Mouse (Mus musculus) MEL (cell line): ENCODE data around the gene Pcsk5. TPM values are rescaled to one million over a fixed set of nuclear protein-coding genes. Genes with fewer than 3 reads are reported as not detected.
A peak's percentile ranks its signal among the peaks of the same experiment; 100 is the strongest.

Experiments used
- DNase-seq: peaks from one replicate; pipeline ENCODE4 v3.0.0; 2011; ENCODE audit warnings: low read depth, low spot score
- H3K27ac ChIP-seq: 2 replicates; pipeline ENCODE4 v1.5.1; 2012; ENCODE audit warnings: low read depth, mild to moderate bottlenecking, control low read depth, low read length, moderate library complexity; ENCODE audit not compliant: control insufficient read depth
- H3K27me3 ChIP-seq, 2 experiments: fragments of 150-350 bp in 1 of 2; sonication (generic) in 1 of 2; 2 replicates each; pipeline ENCODE4 v1.6.1; 2012; ENCODE audit warnings: low read length in 2 of 2, mild to moderate bottlenecking in 2 of 2, improper control_type of control experiment in 1 of 2, moderate library complexity in 1 of 2; ENCODE audit not compliant: insufficient read depth in 2 of 2, control insufficient read depth in 1 of 2
- H3K36me3 ChIP-seq, 2 experiments: 2 replicates each; pipeline ENCODE4 v1.6.1; 2012 to 2014; ENCODE audit warnings: low read length in 2 of 2, improper control_type of control experiment in 1 of 2, inconsistent platforms in 1 of 2, mild to moderate bottlenecking in 1 of 2; ENCODE audit not compliant: insufficient read depth in 2 of 2, control insufficient read depth in 1 of 2
- H3K4me1 ChIP-seq, 2 experiments: fragments of 150-350 bp in 1 of 2; sonication (generic) in 1 of 2; 2 replicates each; pipeline ENCODE4 v1.6.1; 2012; ENCODE audit warnings: low read length in 2 of 2, improper control_type of control experiment in 1 of 2, mild to moderate bottlenecking in 1 of 2; ENCODE audit not compliant: insufficient read depth in 2 of 2, control insufficient read depth in 1 of 2
- H3K4me3 ChIP-seq, 2 experiments: fragments of 150-350 bp in 1 of 2; sonication (generic) in 1 of 2; 2 replicates each; pipeline ENCODE4 v1.5.1; 2012; ENCODE audit warnings: low read depth in 2 of 2, low read length in 2 of 2, mild to moderate bottlenecking in 2 of 2, moderate library complexity in 2 of 2, control low read depth in 1 of 2, improper control_type of control experiment in 1 of 2; ENCODE audit not compliant: control insufficient read depth in 1 of 2, insufficient read depth in 1 of 2
- H3K79me2 ChIP-seq: 2 replicates; pipeline ENCODE4 v1.6.1; 2012; ENCODE audit warnings: mild to moderate bottlenecking, low read length, moderate library complexity; ENCODE audit not compliant: control insufficient read depth, poor library complexity, insufficient read depth
- H3K9ac ChIP-seq: 2 replicates; pipeline ENCODE4 v1.6.1; 2012; ENCODE audit warnings: low read depth, mild to moderate bottlenecking, control low read depth, low read length, moderate library complexity; ENCODE audit not compliant: control insufficient read depth, poor library complexity, severe bottlenecking
- H3K9me3 ChIP-seq: fragments of 150-350 bp; sonication (generic); replicated peaks from 2 replicates; pipeline ENCODE4 v1.6.1; 2012; ENCODE audit warnings: mild to moderate bottlenecking, low read length, improper control_type of control experiment, moderate library complexity; ENCODE audit not compliant: insufficient read depth
- CHD2 ChIP-seq: IDR thresholded peaks from 2 replicates; pipeline ENCODE4 v1.6.1; 2011; ENCODE audit warnings: low read length, improper control_type of control experiment
- CTCF ChIP-seq, 3 experiments: IDR thresholded peaks in 2 of 3; conservative IDR thresholded peaks in 1 of 3; 2 replicates each; pipeline ENCODE4 v1.5.1; 2011 to 2012; ENCODE audit warnings: low read length in 3 of 3, low read depth in 2 of 3, mild to moderate bottlenecking in 2 of 3, improper control_type of control experiment in 1 of 3, inconsistent platforms in 1 of 3, mixed read lengths in 1 of 3, moderate library complexity in 1 of 3; ENCODE audit not compliant: control insufficient read depth in 1 of 3, insufficient read depth in 1 of 3, poor library complexity in 1 of 3, severe bottlenecking in 1 of 3
- ELF1 ChIP-seq: IDR thresholded peaks from 2 replicates; pipeline ENCODE4 v1.6.1; 2014; ENCODE audit warnings: low read depth, mild to moderate bottlenecking, inconsistent platforms, low read length, improper control_type of control experiment, moderate library complexity
- EP300 ChIP-seq, 2 experiments: IDR thresholded peaks; 2 replicates each; pipeline ENCODE4 v1.6.1; 2011; ENCODE audit warnings: improper control_type of control experiment in 2 of 2, low read length in 2 of 2, low read depth in 1 of 2, mild to moderate bottlenecking in 1 of 2
- ETS1 ChIP-seq: IDR thresholded peaks from 2 replicates; pipeline ENCODE4 v1.6.1; 2012; ENCODE audit warnings: low read depth, mild to moderate bottlenecking, inconsistent platforms, low read length, improper control_type of control experiment, moderate library complexity
- GABPA ChIP-seq: IDR thresholded peaks from 2 replicates; pipeline ENCODE4 v1.6.1; 2012; ENCODE audit warnings: low read depth, mild to moderate bottlenecking, inconsistent platforms, low read length, improper control_type of control experiment, moderate library complexity
- GATA1 ChIP-seq: IDR thresholded peaks from 2 replicates; pipeline ENCODE4 v1.6.1; 2011; ENCODE audit warnings: low read depth, low read length, improper control_type of control experiment
- HCFC1 ChIP-seq: IDR thresholded peaks from 2 replicates; pipeline ENCODE4 v1.6.1; 2012; ENCODE audit warnings: low read depth, mild to moderate bottlenecking, inconsistent platforms, low read length, improper control_type of control experiment, moderate library complexity
- MAFK ChIP-seq: IDR thresholded peaks from 2 replicates; pipeline ENCODE4 v1.6.1; 2011; ENCODE audit warnings: low read depth, mild to moderate bottlenecking, low read length, improper control_type of control experiment, borderline replicate concordance
- MAX ChIP-seq: IDR thresholded peaks from 2 replicates; pipeline ENCODE4 v1.6.1; 2011; ENCODE audit warnings: low read length, improper control_type of control experiment
- MAZ ChIP-seq: IDR thresholded peaks from 2 replicates; pipeline ENCODE4 v1.6.1; 2012; ENCODE audit warnings: low read depth, mild to moderate bottlenecking, inconsistent platforms, low read length, improper control_type of control experiment
- MYB ChIP-seq: IDR thresholded peaks from 2 replicates; pipeline ENCODE4 v1.6.1; 2011; ENCODE audit warnings: mild to moderate bottlenecking, low read depth, low read length, improper control_type of control experiment
- MYC ChIP-seq: IDR thresholded peaks from 2 replicates; pipeline ENCODE4 v1.6.1; 2011; ENCODE audit warnings: low read depth, mild to moderate bottlenecking, low read length, improper control_type of control experiment, moderate library complexity
- NELFE ChIP-seq: IDR thresholded peaks from 2 replicates; pipeline ENCODE4 v1.6.1; 2011; ENCODE audit warnings: low read depth, low read length, improper control_type of control experiment
- POLR2AphosphoS5 ChIP-seq: IDR thresholded peaks from 2 replicates; pipeline ENCODE4 v1.6.1; 2012; ENCODE audit warnings: low read depth, borderline replicate concordance, mild to moderate bottlenecking, inconsistent platforms, low read length, moderate library complexity, mixed read lengths
- SIN3A ChIP-seq: IDR thresholded peaks from 2 replicates; pipeline ENCODE4 v1.6.1; 2012; ENCODE audit warnings: low read length, improper control_type of control experiment, inconsistent platforms
- SMC3 ChIP-seq: IDR thresholded peaks from 2 replicates; pipeline ENCODE4 v1.6.1; 2011; ENCODE audit warnings: low read depth, low read length, improper control_type of control experiment
- TAL1 ChIP-seq: IDR thresholded peaks from 2 replicates; pipeline ENCODE4 v1.6.1; 2012; ENCODE audit warnings: mild to moderate bottlenecking, inconsistent platforms, low read length, moderate library complexity, mixed read lengths
- USF2 ChIP-seq, 2 experiments: IDR thresholded peaks; 2 replicates each; pipeline ENCODE4 v1.6.1; 2011 to 2012; ENCODE audit warnings: improper control_type of control experiment in 2 of 2, low read length in 2 of 2, borderline replicate concordance in 1 of 2, inconsistent platforms in 1 of 2, low read depth in 1 of 2, mild to moderate bottlenecking in 1 of 2; ENCODE audit not compliant: insufficient read depth in 1 of 2
- ZKSCAN1 ChIP-seq: IDR thresholded peaks from 2 replicates; pipeline ENCODE4 v1.6.1; 2012; ENCODE audit warnings: low read depth, mild to moderate bottlenecking, inconsistent platforms, low read length, improper control_type of control experiment, moderate library complexity
- ZMIZ1 ChIP-seq: IDR thresholded peaks from 2 replicates; pipeline ENCODE4 v1.6.1; 2012; ENCODE audit warnings: low read depth, mild to moderate bottlenecking, inconsistent platforms, low read length, improper control_type of control experiment, moderate library complexity
- polyA plus RNA-seq, 2 experiments: library from polyadenylated mRNA; stranded (reverse) in 1 of 2; unstranded in 1 of 2; fragments of >175 nt in 1 of 2; fragments of >200 nt in 1 of 2; gene quantifications; 2 replicates each; pipeline versions ENCODE4 v1.2.1 to v1.2.4; 2012; ENCODE audit warnings: low replicate concordance in 2 of 2, low read depth in 1 of 2; ENCODE audit not compliant: insufficient read length in 2 of 2, insufficient read depth in 1 of 2, missing spikeins in 1 of 2
- total RNA-seq: library from RNA; depleted of rRNA; stranded (reverse); fragments of 300-350 nt; gene quantifications from 2 replicates; pipeline ENCODE4 v1.2.3, GENCODE M21; 2012

Gene Pcsk5
- total and polyA plus RNA-seq, 3 experiments = not detected

DNA sequence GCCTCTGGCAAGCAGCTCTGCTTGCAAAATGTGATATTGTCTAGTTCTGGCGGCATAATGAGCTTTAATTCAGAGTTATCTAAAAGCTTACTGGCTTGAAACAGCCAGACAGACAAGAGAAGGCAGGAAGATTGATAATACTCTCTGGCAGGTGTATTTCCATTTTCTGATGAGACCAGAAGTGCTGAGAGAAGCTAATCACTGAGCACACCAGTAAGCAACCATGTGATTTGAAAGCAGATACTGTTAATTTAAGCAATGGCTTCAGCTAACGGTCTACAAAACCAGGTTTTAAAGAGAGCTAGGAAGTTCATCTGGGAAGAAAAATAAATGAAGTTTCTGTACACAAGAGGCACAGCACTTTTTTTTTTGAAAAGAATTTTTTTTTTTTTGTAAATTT lies 237.1 kb downstream of the Pcsk5 start:
- Histone ChIP-seq H3K36me3 (no peaks in the 10 kb centered on the region), H3K79me2 (no peaks in the 10 kb centered on the region), H3K4me1 (no peaks in the 10 kb centered on the region), H3K9ac (no peak overlapping the region), H3K27me3 (no peaks in the 10 kb centered on the region), H3K9me3 (no peaks in the 10 kb centered on the region), H3K4me3 (no peak overlapping the region), H3K27ac (no peak overlapping the region)
- no peak for DNase-seq
- TF ChIP-seq NELFE (no peak), USF2 (IDR thresholded peaks at IDR 0.05; ENCODE audit: borderline replicate concordance in 1 of 2, insufficient read depth in 1 of 2, low read depth in 1 of 2, low read length in 2 of 2) (no peak), MAX (no peak), SIN3A (no peak), GABPA (no peak), MAFK (no peak), MAZ (no peak), CTCF (IDR thresholded peaks at IDR 0.05 in 2 of 3, conservative IDR thresholded peaks at IDR 0.05 in 1 of 3; ENCODE audit: control insufficient read depth in 1 of 3, insufficient read depth in 1 of 3, low read depth in 2 of 3, low read length in 3 of 3, poor library complexity in 1 of 3, severe bottlenecking in 1 of 3) (no peak), ELF1 (no peak), TAL1 (no peak), HCFC1 (no peak)

DNA sequence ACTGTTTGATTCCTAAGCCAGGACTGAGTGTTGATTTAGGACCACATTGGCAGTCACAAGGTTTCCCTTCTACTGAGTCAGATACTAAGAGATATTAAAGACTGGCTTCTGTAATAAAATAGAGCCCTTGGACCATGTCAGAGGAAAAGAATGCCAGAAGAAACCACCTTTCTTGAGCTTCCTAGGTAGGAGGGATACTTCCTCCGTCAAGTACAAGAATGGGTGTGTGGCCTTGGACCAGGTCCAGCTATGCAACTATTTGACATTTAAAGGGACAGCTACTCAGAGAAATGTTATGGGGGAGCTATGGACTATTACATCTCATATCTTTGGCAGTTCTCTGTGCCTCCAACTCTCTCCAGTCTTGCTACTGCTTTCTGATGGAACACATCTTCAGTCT lies 244.6 kb downstream of the Pcsk5 start:
- Histone ChIP-seq H3K27ac (no peak overlapping the region), H3K79me2 (no peaks in the 10 kb centered on the region), H3K27me3 (no peaks in the 10 kb centered on the region), H3K4me1 (no peaks in the 10 kb centered on the region), H3K9ac (no peak overlapping the region), H3K9me3 (no peaks in the 10 kb centered on the region), H3K36me3 (no peaks in the 10 kb centered on the region), H3K4me3 (no peak overlapping the region)
- TF ChIP-seq NELFE = no peak
- TF ChIP-seq POLR2AphosphoS5 = no peak
- no peak for TF ChIP-seq ZKSCAN1
- no peak for TF ChIP-seq MYC
- TF ChIP-seq SMC3 = no peak
- no peak for TF ChIP-seq GATA1
- no peak for TF ChIP-seq MYB
- no peak for TF ChIP-seq MAZ
- no peak for TF ChIP-seq USF2 (IDR thresholded peaks at IDR 0.05; ENCODE audit: borderline replicate concordance in 1 of 2, insufficient read depth in 1 of 2, low read depth in 1 of 2, low read length in 2 of 2)
- TF ChIP-seq CHD2 = no peak
- TF ChIP-seq ETS1 = no peak
- TF ChIP-seq EP300 (IDR thresholded peaks at IDR 0.05; ENCODE audit: low read depth in 1 of 2, low read length in 2 of 2) = no peak
- no peak for TF ChIP-seq ELF1
- no peak for TF ChIP-seq CTCF (IDR thresholded peaks at IDR 0.05 in 2 of 3, conservative IDR thresholded peaks at IDR 0.05 in 1 of 3; ENCODE audit: control insufficient read depth in 1 of 3, insufficient read depth in 1 of 3, low read depth in 2 of 3, low read length in 3 of 3, poor library complexity in 1 of 3, severe bottlenecking in 1 of 3)
- TF ChIP-seq SIN3A = no peak
- no peak for TF ChIP-seq ZMIZ1
- TF ChIP-seq GABPA = no peak
- TF ChIP-seq TAL1 = no peak
- DNase-seq = peak; percentile 2
